Mouse (Mus musculus) heart, postnatal 14 days (tissue): Measurements from ENCODE around the gene Sall4. TPM values are rescaled to one million over a fixed set of nuclear protein-coding genes. Genes with fewer than 3 reads are reported as not detected.

Experiments
- DNase-seq, 2 experiments: peaks; one replicate each; pipeline ENCODE4 v3.0.0; 2021 to 2022
- intact Hi-C: fragments of 180-260 bp; cut with DNase I; formaldehyde crosslinking; loops from one replicate; pipeline ENCODE4 v1.15.1; 2025
- total RNA-seq, 2 experiments: library from RNA; stranded (reverse); gene quantifications; 2 replicates each; pipeline ENCODE4 v1.2.3; 2021

The Sall4 gene
- total RNA-seq, 2 experiments from 2014 or later, result 1.6 to 2.7 TPM

DNA sequence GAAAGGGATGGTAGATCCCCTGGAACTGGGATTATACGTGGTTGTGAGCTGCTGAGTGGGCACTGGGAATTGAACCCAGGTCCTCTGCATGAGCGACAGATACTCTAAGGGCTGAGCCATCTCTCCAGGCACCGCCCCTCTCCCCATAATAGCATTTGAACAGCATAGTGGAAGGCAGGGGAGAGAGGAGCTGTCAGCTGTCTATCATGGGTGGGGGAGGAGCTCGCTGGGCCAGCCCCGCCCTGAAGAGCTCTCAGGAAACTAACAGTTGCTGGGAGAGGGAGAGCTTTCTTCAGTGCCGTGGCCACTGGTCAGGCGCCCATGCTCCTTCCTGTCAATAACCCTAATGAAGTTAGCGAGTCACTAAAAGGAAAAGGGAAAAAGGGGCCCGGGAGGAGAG lies 60.0 kb downstream of the Sall4 start:
- no peak for DNase-seq

DNA sequence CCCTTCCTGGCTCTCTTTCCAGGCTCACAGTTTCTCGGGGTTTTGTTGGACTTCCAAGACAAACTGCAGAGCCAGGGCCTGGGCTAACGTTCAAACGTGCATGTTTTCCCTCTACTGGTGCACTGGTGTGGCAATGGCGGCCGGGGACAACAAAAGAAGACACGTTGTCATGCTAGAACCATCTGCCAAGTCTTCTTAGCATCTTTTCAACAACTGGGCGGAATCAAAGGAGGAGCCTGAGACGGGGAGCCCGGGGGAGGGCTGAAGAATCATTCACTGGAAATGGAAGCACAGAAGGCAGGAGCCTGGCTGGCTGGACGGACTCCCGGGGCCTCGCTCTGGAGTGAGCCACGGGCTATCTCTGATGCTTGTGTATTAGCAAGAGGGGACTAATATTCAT lies 65.5 kb downstream of the Sall4 start:
- peak; percentile 31 to 40 for DNase-seq
- intact Hi-C loops, result no loop called here

More for the DNA sequence above, 60.0 kb downstream of the Sall4 start:
- intact Hi-C loops, result no loop called here

Other genes with a start within 250 kb of the Sall4 start
- 10 to 100 TPM; 15.9 to 17.8 TPM for gene Nfatc2, start 166.3 kb downstream of the Sall4 start, total RNA-seq
- 10 to 100 TPM; 45.9 to 46.2 TPM for gene Atp9a, start 25.5 kb downstream of the Sall4 start, total RNA-seq
- 1 to 10 TPM; 8.7 to 8.9 TPM for gene Zfp64, start 187.6 kb upstream of the Sall4 start, total RNA-seq